In genomic region chr17:7074494-7074893, GRCm38 (mm10) we compare ENCODE assay signal across 10 mouse cellular contexts. TPM values are rescaled to one million over a fixed set of nuclear protein-coding genes. Genes with fewer than 3 reads are reported as not detected.
DNase-seq lines count a peak whose midpoint lies in the region; ATAC-seq and TF ChIP-seq lines count a peak whose summit lies in the region.
"Not testable (repeated sequence)": the region's sequence is repeated elsewhere in the genome, so short reads cannot be mapped to it uniquely, and the experiment has no call there.
"Had no signal": no experiment of that assay in that cellular context is flagged by ENCODE, and none has a peak within 500 bp of the region (broad histone marks: within the 10 kb centered on the region; RNA-seq: fewer than 3 reads in every experiment).

No protein-coding gene starts in this region.

- H3K4me2 ChIP-seq in embryonic facial prominence, embryonic 11.5 days (ENCODE audit: low read depth, low read length); intestine, postnatal 0 days (replicated peaks; ENCODE audit: low read depth); limb, embryonic 11.5 days (ENCODE audit: low read depth, severe bottlenecking); midbrain, embryonic 11.5 days: not testable (repeated sequence)

- not testable (repeated sequence) for H3K79me2 ChIP-seq in heart, adult 2 months (replicated peaks; ENCODE audit: control insufficient read depth, insufficient read depth, low read length)

- not testable (repeated sequence) for H3K9me3 ChIP-seq in embryonic facial prominence, embryonic 11.5 days (replicated peaks; ENCODE audit: control insufficient read depth, low read length); intestine, postnatal 0 days (ENCODE audit: control insufficient read depth); limb, embryonic 11.5 days (ENCODE audit: control insufficient read depth, low read length); midbrain, embryonic 11.5 days (ENCODE audit: control insufficient read depth, low read length)

- not testable (repeated sequence) for H3K4me1 ChIP-seq in embryonic facial prominence, embryonic 11.5 days (ENCODE audit: control insufficient read depth, insufficient read depth, low read length); heart, adult 2 months (ENCODE audit: control insufficient read depth, insufficient read depth, low read length); intestine, postnatal 0 days (replicated peaks; ENCODE audit: control insufficient read depth, insufficient read depth, low read length); limb, embryonic 11.5 days (ENCODE audit: control insufficient read depth, insufficient read depth, low read length); midbrain, embryonic 11.5 days (ENCODE audit: control insufficient read depth, insufficient read depth, low read length)

- not testable (repeated sequence) for TF ChIP-seq POLR2A in heart, adult 2 months (IDR thresholded peaks at IDR 0.05; ENCODE audit: insufficient read depth, low read depth, low read length)

- not testable (repeated sequence) for H3K4me3 ChIP-seq in embryonic facial prominence, embryonic 11.5 days (ENCODE audit: low read depth, low read length); heart, adult 2 months; intestine, postnatal 0 days (ENCODE audit: low read depth, low read length); limb, embryonic 11.5 days (ENCODE audit: low read depth, low read length); midbrain, embryonic 11.5 days (ENCODE audit: low read depth, low read length)

- H3K36me3 ChIP-seq in embryonic facial prominence, embryonic 11.5 days (replicated peaks; ENCODE audit: control insufficient read depth, insufficient read depth, low read depth, low read length); heart, adult 2 months (ENCODE audit: control insufficient read depth, insufficient read depth, low read length); intestine, postnatal 0 days (ENCODE audit: control insufficient read depth, insufficient read depth); limb, embryonic 11.5 days (ENCODE audit: control insufficient read depth, insufficient read depth, low read length); midbrain, embryonic 11.5 days (ENCODE audit: control insufficient read depth, insufficient read depth, low read length); splenic B cell, adult 2 months (ENCODE audit: control insufficient read depth, insufficient read depth, low read length, poor library complexity, severe bottlenecking): not testable (repeated sequence)

- WGBS in embryonic facial prominence, embryonic 11.5 days = 51% methylated on average over 3 of the region's 3 CpGs
- 25% methylated on average over 3 of the region's 3 CpGs for WGBS in heart, adult 2 months
- 23% methylated on average over 3 of the region's 3 CpGs for WGBS in intestine, postnatal 0 days
- 45% methylated on average over 3 of the region's 3 CpGs for WGBS in limb, embryonic 11.5 days
- WGBS in midbrain, embryonic 11.5 days = 55% methylated on average over 3 of the region's 3 CpGs

- not testable (repeated sequence) for H3K9ac ChIP-seq in embryonic facial prominence, embryonic 11.5 days (replicated peaks; ENCODE audit: low read length); heart, adult 2 months (ENCODE audit: low read depth, low read length); intestine, postnatal 0 days (ENCODE audit: low read depth, low read length); limb, embryonic 11.5 days (ENCODE audit: low read length); midbrain, embryonic 11.5 days (ENCODE audit: low read length)

- H3K27me3 ChIP-seq in embryonic facial prominence, embryonic 11.5 days (ENCODE audit: control insufficient read depth, insufficient read depth, low read length); heart, adult 2 months (ENCODE audit: control insufficient read depth, insufficient read depth, low read length); intestine, postnatal 0 days (replicated peaks; ENCODE audit: control insufficient read depth, insufficient read depth, low read length); limb, embryonic 11.5 days (ENCODE audit: control insufficient read depth, insufficient read depth, low read length); midbrain, embryonic 11.5 days (ENCODE audit: control insufficient read depth, insufficient read depth, low read length); splenic B cell, adult 2 months (ENCODE audit: control insufficient read depth, insufficient read depth, low read length, poor library complexity, severe bottlenecking): not testable (repeated sequence)

- DNase-seq in B cell, adult 2 months = peak; percentile 32 to 45
- peak; percentile 30 to 46 for DNase-seq in adrenal gland, postnatal 36 days
- peak; percentile 22 for DNase-seq in embryonic facial prominence, embryonic 11.5 days (ENCODE audit: low spot score)
- peak; percentile 14 to 42 for DNase-seq in heart, adult 2 months
- DNase-seq in limb, embryonic 11.5 days (ENCODE audit: low spot score) = peak; percentile 20
- peak; percentile 56 for DNase-seq in midbrain, embryonic 11.5 days (ENCODE audit: low spot score, missing footprints)
- peak; percentile 51 for DNase-seq in splenic B cell, adult 2 months (ENCODE audit: low read depth, low spot score)

- TF ChIP-seq CTCF in heart, adult 2 months (IDR thresholded peaks at IDR 0.05) = peak; percentile 48
- TF ChIP-seq CTCF in intestine, postnatal 0 days (IDR thresholded peaks at IDR 0.05; ENCODE audit: low read depth) = peak; percentile 68

- 0 out of 2 replicates have a peak, but pooled peaks have one; percentile 13 for TF ChIP-seq EP300 in heart, adult 2 months (IDR thresholded peaks at IDR 0.05; ENCODE audit: insufficient read depth, low read depth, low read length)

- H3K27ac ChIP-seq in embryonic facial prominence, embryonic 11.5 days (replicated peaks; ENCODE audit: low read depth, low read length); heart, adult 2 months; intestine, postnatal 0 days (ENCODE audit: low read depth, low read length); limb, embryonic 11.5 days (replicated peaks; ENCODE audit: low read depth, low read length); midbrain, embryonic 11.5 days (ENCODE audit: low read depth, low read length): not testable (repeated sequence)

- intact Hi-C loops in heart, adult 2 months (cut with DNase I) = not testable (repeated sequence)

- peak; percentile 30; the same call in 1 of the 2 replicates for ATAC-seq in embryonic facial prominence, embryonic 11.5 days (replicated peaks; ENCODE audit: insufficient number of reproducible peaks, low FRiP score, low TSS enrichment, low read depth)
- not testable (repeated sequence) for ATAC-seq in intestine, postnatal 0 days; limb, embryonic 11.5 days (ENCODE audit: insufficient number of reproducible peaks, low FRiP score, low TSS enrichment, low read depth)
- peak; percentile 50; the same call in 1 of the 2 replicates for ATAC-seq in midbrain, embryonic 11.5 days (ENCODE audit: low FRiP score)

RNA-seq across cellular contexts. Expression of gene Gm1604a, which starts 49.1 kb away (rescaled TPM):
- total RNA-seq in adrenal gland, postnatal 36 days (2021) = not detected
- not detected in 2 replicates for polyA plus RNA-seq in embryonic facial prominence, embryonic 11.5 days (2014; fragmentation: Nextera tagmentation; extraction: Ambion mirVana)
- not detected for total RNA-seq in heart, adult 2 months (2021)
- not detected in 2 replicates for polyA plus RNA-seq in heart, adult 2 months (2012; rRNA removed)
- polyA plus RNA-seq in intestine, postnatal 0 days (2015; fragmentation: Nextera tagmentation; extraction: Ambion mirVana) = not detected in 2 replicates
- polyA plus RNA-seq in limb, embryonic 11.5 days (2014; fragmentation: Nextera tagmentation; extraction: Ambion mirVana) = not detected in 2 replicates
- polyA plus RNA-seq in midbrain, embryonic 11.5 days (2014; fragmentation: Nextera tagmentation; extraction: Ambion mirVana) = not detected in 2 replicates
- polyA plus RNA-seq: heart, embryonic 11.5 days; urinary bladder, adult 2 months had no signal
